Mouse (Mus musculus) heart, embryonic 11.5 days (tissue): ENCODE results near the gene C530008M17Rik. TPM values are rescaled to one million over a fixed set of nuclear protein-coding genes. Genes with fewer than 3 reads are reported as not detected.

Source experiments
- ATAC-seq: fragments of 200-750 bp; cut with Nextera tagmentation; replicated peaks from 2 replicates; pipeline ENCODE4 v1.8.0; 2017; ENCODE audit warnings: moderate library complexity; ENCODE audit not compliant: insufficient number of reproducible peaks, low FRiP score, low TSS enrichment
- H3K27ac ChIP-seq: fragments of 300-500 bp; sonication (generic); 2 replicates; pipeline ENCODE4 v1.5.1; 2014; ENCODE audit warnings: mild to moderate bottlenecking, low read depth, low read length
- H3K27me3 ChIP-seq: fragments of 300-500 bp; sonication (generic); 2 replicates; pipeline ENCODE4 v1.6.1; 2014; ENCODE audit warnings: mild to moderate bottlenecking, low read length, mixed read lengths; ENCODE audit not compliant: control insufficient read depth, insufficient read depth
- H3K36me3 ChIP-seq: fragments of 300-500 bp; sonication (generic); 2 replicates; pipeline ENCODE4 v1.6.1; 2014; ENCODE audit warnings: mild to moderate bottlenecking, low read length, moderate library complexity, mixed read lengths; ENCODE audit not compliant: control insufficient read depth, insufficient read depth
- H3K4me1 ChIP-seq: fragments of 300-500 bp; sonication (generic); 2 replicates; pipeline ENCODE4 v1.6.1; 2014; ENCODE audit warnings: low read length; ENCODE audit not compliant: control insufficient read depth, insufficient read depth
- H3K4me2 ChIP-seq: fragments of 300-500 bp; sonication (generic); 2 replicates; pipeline ENCODE4 v1.6.1; 2014; ENCODE audit warnings: mild to moderate bottlenecking, moderate library complexity
- H3K4me3 ChIP-seq: fragments of 300-500 bp; sonication (generic); 2 replicates; pipeline ENCODE4 v1.5.1; 2014; ENCODE audit warnings: low read depth, low read length
- H3K9ac ChIP-seq: fragments of 300-500 bp; sonication (generic); 2 replicates; pipeline ENCODE4 v1.6.1; 2014; ENCODE audit warnings: mild to moderate bottlenecking, low read depth, low read length, moderate library complexity
- H3K9me3 ChIP-seq: fragments of 300-500 bp; sonication (generic); replicated peaks from 2 replicates; pipeline ENCODE4 v1.6.1; 2016; ENCODE audit warnings: low read length; ENCODE audit not compliant: control insufficient read depth
- WGBS: fragments of 180-500 bp; shearing (Covaris S2); extraction: QIAGEN DNeasy Blood & Tissue Kit; methylation state at CpG from one replicate; pipeline ENCODE4 v1.1.7; 2014; ENCODE audit not compliant: insufficient replicate concordance; 5-methylcytosine and 5-hydroxymethylcytosine counted together
- polyA plus RNA-seq: library from polyadenylated mRNA; unstranded; fragments of >200 nt; fragmentation: Nextera tagmentation; extraction: Ambion mirVana; gene quantifications from 2 replicates; pipeline ENCODE4 v1.2.1, GENCODE M21; 2014

Gene C530008M17Rik
- polyA plus RNA-seq, 1 experiment from 2014 or later = 34.8 TPM

DNA sequence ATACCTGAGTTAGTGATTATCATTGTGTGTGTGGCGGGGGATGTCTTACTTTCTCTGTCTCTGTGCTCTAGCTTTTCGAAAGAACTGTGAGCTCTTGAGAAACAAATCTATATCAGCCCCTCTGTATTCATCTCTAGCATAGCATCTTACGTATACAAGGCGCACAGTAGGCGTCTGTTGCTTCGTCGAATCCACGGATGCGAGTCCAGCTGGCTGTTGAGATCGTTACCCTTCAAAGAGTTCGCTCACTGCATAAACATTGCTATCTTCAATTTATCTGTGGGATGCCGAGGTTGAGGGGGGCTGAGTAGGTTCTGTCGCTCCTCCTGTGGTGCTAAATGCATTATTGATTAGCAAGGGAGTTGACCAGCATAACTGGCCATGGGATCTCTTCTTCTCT, 125.6 kb downstream of the C530008M17Rik start:
- Histone ChIP-seq H3K9ac (no peak overlapping the region), H3K36me3 (no peaks in the 10 kb centered on the region), H3K27ac (no peak overlapping the region), H3K4me3 (no peak overlapping the region), H3K4me1 (no peaks in the 10 kb centered on the region), H3K4me2 (no peak overlapping the region), H3K9me3 (no peaks in the 10 kb centered on the region), H3K27me3 (no peaks in the 10 kb centered on the region)
- no peak for ATAC-seq
- WGBS = 54% methylated on average over 13 of the region's 13 CpGs

DNA sequence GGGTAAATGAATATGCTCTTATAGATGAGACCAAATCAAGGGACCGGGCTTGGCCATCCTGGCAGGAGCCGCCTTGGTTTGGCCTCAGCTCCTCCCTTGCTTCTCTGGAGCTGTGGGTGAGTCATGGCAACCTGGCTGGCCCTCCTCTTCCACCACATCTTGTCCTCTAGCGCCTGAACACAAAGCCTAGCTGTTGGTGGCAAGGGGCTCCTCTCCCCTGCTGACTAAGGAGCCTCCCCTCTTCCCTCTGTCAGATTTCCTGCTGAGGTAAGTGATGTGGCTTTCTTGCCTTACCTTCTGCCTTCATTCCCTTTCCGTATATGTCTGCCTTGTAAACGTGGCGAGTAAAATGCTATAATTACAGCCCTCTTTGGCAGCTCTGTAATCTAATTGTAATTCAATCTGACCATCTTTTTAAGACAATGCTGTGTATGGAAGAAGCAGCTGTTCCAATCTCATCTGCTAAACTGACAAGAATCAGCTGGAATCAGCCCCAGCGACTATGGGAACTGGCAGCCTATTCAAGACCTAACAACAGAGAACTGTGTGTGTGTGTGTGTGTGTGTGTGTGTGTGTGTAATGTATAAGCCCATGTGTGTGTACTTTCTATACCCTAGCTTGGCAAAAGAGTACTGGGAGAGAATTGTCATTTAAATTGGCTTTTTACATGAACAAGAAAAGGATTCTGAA, 126.2 kb downstream of the C530008M17Rik start:
- Histone ChIP-seq H3K4me1 (no peaks in the 10 kb centered on the region), H3K27ac (no peak overlapping the region), H3K4me3 (no peak overlapping the region), H3K27me3 (no peaks in the 10 kb centered on the region), H3K4me2 (no peak overlapping the region), H3K36me3 (no peaks in the 10 kb centered on the region), H3K9me3 (no peaks in the 10 kb centered on the region), H3K9ac (no peak overlapping the region)
- WGBS = 53% methylated on average over 7 of the region's 7 CpGs
- no peak for ATAC-seq

DNA sequence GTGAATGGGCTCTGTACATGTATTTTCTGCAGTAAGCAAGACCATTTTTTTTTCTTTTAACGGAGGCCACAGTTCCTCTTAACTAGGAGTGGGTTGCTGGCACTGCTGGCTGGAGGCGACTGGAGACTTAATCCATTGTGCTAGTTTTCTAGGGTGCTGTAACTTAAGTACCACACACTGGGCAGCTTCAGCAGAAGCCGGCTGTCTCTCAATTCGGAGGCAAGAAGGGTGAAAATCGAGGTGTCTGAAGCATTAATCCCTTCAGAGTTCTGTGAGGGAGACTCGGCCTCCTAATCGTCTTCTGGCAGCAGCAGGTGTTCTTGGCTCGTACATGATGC, 126.8 kb downstream of the C530008M17Rik start:
- no peak overlapping the region for H3K27ac ChIP-seq
- 65% methylated on average over 8 of the region's 8 CpGs for WGBS
- H3K36me3 ChIP-seq = no peaks in the 10 kb centered on the region
- no peaks in the 10 kb centered on the region for H3K27me3 ChIP-seq
- H3K9ac ChIP-seq = no peak overlapping the region
- ATAC-seq = no peak
- H3K9me3 ChIP-seq = no peaks in the 10 kb centered on the region
- H3K4me3 ChIP-seq = no peak overlapping the region
- no peak overlapping the region for H3K4me2 ChIP-seq
- H3K4me1 ChIP-seq = no peaks in the 10 kb centered on the region

DNA sequence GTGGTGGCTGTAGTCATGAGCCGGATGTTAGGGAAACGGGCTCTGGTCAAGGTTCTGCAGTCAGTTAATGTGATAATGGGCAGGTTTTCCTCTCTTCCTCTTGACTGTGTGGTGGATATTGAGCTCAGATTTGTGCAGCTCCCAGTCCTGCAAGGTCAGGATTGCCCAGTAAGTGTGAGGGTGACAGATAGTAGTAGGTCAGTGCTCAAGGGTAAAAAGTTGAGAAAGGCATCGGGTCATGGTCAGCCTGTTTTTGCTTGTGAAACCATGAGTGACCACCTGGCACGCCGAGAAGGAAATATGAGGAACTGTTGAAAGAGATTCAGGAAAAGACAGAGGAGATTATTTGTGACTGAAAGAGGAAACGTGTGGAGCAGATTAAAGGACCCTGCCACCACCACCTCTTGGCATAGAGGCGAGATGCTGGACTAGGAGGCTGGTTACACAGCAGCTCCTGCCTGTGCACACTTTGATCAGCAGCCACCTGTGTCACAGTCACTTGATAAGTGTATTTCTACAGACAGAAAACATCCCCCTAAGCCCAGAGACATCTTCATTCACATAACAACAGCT, 127.9 kb downstream of the C530008M17Rik start:
- H3K27ac ChIP-seq = no peak overlapping the region
- WGBS = 56% methylated on average over 7 of the region's 7 CpGs
- ATAC-seq = no peak

DNA sequence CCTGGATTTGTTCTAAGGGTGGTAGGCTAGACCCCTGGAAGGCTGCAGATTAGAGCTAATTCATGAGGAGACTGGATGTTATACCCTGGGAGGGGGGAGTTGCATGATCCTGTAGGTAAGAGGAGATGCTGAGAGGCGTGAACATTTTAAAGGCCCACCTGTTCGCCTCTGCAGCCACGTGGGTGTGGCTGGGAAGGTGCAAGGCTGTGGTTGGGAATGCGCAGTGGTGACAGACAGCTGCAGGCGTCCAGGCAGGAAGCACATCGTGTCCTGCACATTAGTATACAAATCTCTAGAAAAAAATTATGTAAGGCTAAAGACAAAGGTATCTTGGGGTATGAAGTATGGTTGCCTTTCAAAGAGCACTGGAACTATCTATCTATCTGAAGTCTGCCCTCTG, 128.7 kb downstream of the C530008M17Rik start:
- Histone ChIP-seq H3K4me1 (no peaks in the 10 kb centered on the region), H3K36me3 (no peaks in the 10 kb centered on the region), H3K9ac (no peak overlapping the region), H3K27ac (no peak overlapping the region), H3K4me3 (no peak overlapping the region), H3K4me2 (no peak overlapping the region), H3K9me3 (no peaks in the 10 kb centered on the region), H3K27me3 (no peaks in the 10 kb centered on the region)
- no peak for ATAC-seq
- WGBS = 70% methylated on average over 6 of the region's 6 CpGs

More for the DNA sequence above, 127.9 kb downstream of the C530008M17Rik start:
- Histone ChIP-seq H3K4me1 (no peaks in the 10 kb centered on the region), H3K36me3 (no peaks in the 10 kb centered on the region), H3K9me3 (no peaks in the 10 kb centered on the region), H3K4me2 (no peak overlapping the region), H3K4me3 (no peak overlapping the region), H3K27me3 (no peaks in the 10 kb centered on the region), H3K9ac (no peak overlapping the region)

DNA sequence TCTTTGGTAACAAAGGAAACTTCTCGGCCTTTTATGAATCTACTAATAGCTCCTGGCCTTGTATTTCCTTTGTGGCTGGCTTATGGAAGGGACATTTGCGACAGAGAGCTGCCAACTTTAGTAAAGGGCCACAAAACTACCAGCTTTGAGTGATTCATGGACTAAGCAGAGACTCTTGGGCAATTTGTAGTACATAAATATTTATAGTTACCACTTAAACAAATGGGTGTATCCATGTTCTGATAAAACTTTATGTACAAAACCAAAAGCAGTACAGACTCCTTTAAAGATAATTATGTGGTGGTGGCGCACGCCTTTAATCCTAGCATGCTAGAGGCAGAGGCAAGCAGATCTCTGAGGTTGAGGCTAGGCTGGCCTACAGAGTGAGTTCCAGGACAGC, 133.6 kb downstream of the C530008M17Rik start:
- H3K9ac ChIP-seq = no peak overlapping the region
- H3K27ac ChIP-seq = no peak overlapping the region
- H3K36me3 ChIP-seq = no peaks in the 10 kb centered on the region
- H3K4me1 ChIP-seq = no peaks in the 10 kb centered on the region
- WGBS = 79% methylated on average over 4 of the region's 4 CpGs
- H3K4me2 ChIP-seq = no peak overlapping the region
- ATAC-seq = no peak
- no peak overlapping the region for H3K4me3 ChIP-seq
- H3K27me3 ChIP-seq = no peaks in the 10 kb centered on the region
- no peaks in the 10 kb centered on the region for H3K9me3 ChIP-seq

DNA sequence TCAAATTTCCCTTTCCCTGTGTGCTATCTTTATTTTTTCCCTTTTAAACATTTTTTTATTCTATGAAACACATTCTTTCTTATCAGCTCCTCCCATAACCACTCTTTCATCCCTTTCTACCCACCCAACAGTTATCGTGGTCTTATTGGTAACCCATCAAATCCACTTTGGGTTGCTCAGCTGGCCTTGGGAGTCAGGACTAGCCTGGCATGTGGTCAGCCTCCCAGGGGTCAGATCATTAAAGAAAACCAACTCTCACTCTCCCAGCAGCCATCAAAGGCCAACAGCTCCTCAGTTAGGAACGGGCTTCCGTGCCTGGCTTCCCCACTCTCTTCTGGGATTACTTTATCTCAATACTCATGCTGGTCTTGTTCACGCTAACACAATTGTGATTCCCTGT, 135.0 kb downstream of the C530008M17Rik start:
- Histone ChIP-seq H3K4me1 (no peaks in the 10 kb centered on the region), H3K36me3 (no peaks in the 10 kb centered on the region), H3K9ac (no peak overlapping the region), H3K27me3 (no peaks in the 10 kb centered on the region), H3K27ac (no peak overlapping the region), H3K4me3 (no peak overlapping the region), H3K4me2 (no peak overlapping the region), H3K9me3 (no peaks in the 10 kb centered on the region)
- 43% methylated on average over 4 of the region's 4 CpGs for WGBS
- ATAC-seq = no peak

DNA sequence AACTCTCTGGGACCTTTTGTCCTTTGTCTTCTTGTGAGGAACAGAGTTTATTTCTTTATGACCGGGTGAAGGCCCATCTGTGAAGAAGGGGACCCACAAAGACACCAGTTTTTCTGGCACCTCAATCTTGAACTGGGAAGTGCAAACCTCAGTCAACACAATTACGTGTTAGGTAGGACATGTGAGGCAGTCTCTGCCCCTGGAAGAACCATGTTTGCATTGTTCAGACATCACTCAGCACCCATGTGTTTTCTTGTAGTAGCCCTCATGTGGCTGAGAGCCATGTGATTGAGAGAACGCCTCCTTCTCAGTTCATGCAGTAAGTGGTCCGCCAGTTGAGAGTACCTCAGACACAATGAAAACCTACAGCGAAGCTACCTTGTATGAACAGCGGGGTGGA, 136.4 kb downstream of the C530008M17Rik start:
- no peaks in the 10 kb centered on the region for H3K4me1 ChIP-seq
- H3K9me3 ChIP-seq = no peaks in the 10 kb centered on the region
- 85% methylated on average over 6 of the region's 6 CpGs for WGBS
- no peak overlapping the region for H3K4me2 ChIP-seq
- ATAC-seq = no peak
- H3K36me3 ChIP-seq = no peaks in the 10 kb centered on the region
- H3K27ac ChIP-seq = no peak overlapping the region
- H3K9ac ChIP-seq = no peak overlapping the region
- H3K27me3 ChIP-seq = no peaks in the 10 kb centered on the region
- H3K4me3 ChIP-seq = no peak overlapping the region

DNA sequence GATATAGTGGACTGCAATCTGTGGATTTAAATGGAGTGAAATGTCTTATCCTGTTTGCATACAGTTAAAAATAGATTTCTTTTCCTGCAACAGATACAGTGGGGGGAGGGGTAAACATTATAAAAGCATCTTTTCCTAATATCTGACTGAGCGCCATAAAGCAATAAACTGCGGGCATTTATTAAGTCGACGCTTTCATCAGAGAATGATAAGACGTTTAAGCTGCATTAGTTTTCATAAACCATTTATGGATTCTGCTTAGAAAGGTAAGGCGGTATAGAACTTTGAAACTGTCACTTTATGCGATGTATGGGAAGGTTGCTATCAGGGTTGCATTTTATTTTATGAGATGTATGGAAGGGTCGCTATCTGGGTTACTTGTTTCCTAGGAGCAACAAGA, 141.7 kb downstream of the C530008M17Rik start:
- no peak overlapping the region for H3K4me3 ChIP-seq
- no peak for ATAC-seq
- no peak overlapping the region for H3K4me2 ChIP-seq
- WGBS = 91% methylated on average over 8 of the region's 8 CpGs
- H3K27ac ChIP-seq = no peak overlapping the region
- no peaks in the 10 kb centered on the region for H3K9me3 ChIP-seq
- no peaks in the 10 kb centered on the region for H3K36me3 ChIP-seq
- H3K27me3 ChIP-seq = no peaks in the 10 kb centered on the region
- no peaks in the 10 kb centered on the region for H3K4me1 ChIP-seq
- no peak overlapping the region for H3K9ac ChIP-seq
